Mouse (Mus musculus) kidney, adult 18-20 months (tissue): ENCODE data around the gene Prdx5.

ENCODE experiments used
- DNase-seq: peaks from one replicate; pipeline ENCODE4 v3.0.0; 2021

Gene Prdx5

GRCm38 (mm10) chr19:6909507-6910289 lies at the start of gene Prdx5, which contains the start of gene Trmt112:
Gene Prdx5 (minus strand): TSS chr19:6910106.
Gene Trmt112 (plus strand): TSS chr19:6909698.
- peak; percentile 91 for DNase-seq

- no peak for DNase-seq
Observed at GRCm38 (mm10) chr19:6956461-6956860, 46.6 kb upstream of the Prdx5 start.

- no peak for DNase-seq
Observed at GRCm38 (mm10) chr19:6955424-6955823, 45.5 kb upstream of the Prdx5 start.

GRCm38 (mm10) chr19:6954046-6954445 lies 44.1 kb upstream of the Prdx5 start:
- DNase-seq, result peak; percentile 74

- peak; percentile 63 for DNase-seq
Observed at GRCm38 (mm10) chr19:6952712-6953037, 42.8 kb upstream of the Prdx5 start.

GRCm38 (mm10) chr19:6951994-6952711 lies 42.2 kb upstream of the Prdx5 start:
- peak; percentile 88 for DNase-seq

GRCm38 (mm10) chr19:6951381-6951968 lies 41.6 kb upstream of the Prdx5 start:
- peak; percentile 95 for DNase-seq

- DNase-seq, result peak; percentile 73
Observed at GRCm38 (mm10) chr19:6950613-6951153, 40.8 kb upstream of the Prdx5 start.

GRCm38 (mm10) chr19:6949951-6950350 lies 40.0 kb upstream of the Prdx5 start:
- DNase-seq, result no peak

GRCm38 (mm10) chr19:6949532-6949931 lies 39.6 kb upstream of the Prdx5 start:
- DNase-seq, result no peak

- no peak for DNase-seq
Observed at GRCm38 (mm10) chr19:6948186-6948585, 38.3 kb upstream of the Prdx5 start.

GRCm38 (mm10) chr19:6947742-6948141 lies 37.8 kb upstream of the Prdx5 start:
- DNase-seq, result no peak

GRCm38 (mm10) chr19:6943709-6944108 lies 33.8 kb upstream of the Prdx5 start:
- DNase-seq, result no peak

GRCm38 (mm10) chr19:6942764-6943163 lies 32.9 kb upstream of the Prdx5 start:
- DNase-seq, result no peak

GRCm38 (mm10) chr19:6942249-6942691 lies 32.4 kb upstream of the Prdx5 start, which contains the start of gene Gpr137:
Gene Gpr137 (minus strand): TSS chr19:6942480.
- peak; percentile 96 for DNase-seq

GRCm38 (mm10) chr19:6941372-6942248 lies 31.7 kb upstream of the Prdx5 start, which contains the start of gene Bad:
Gene Bad (plus strand): TSS chr19:6941861.
- DNase-seq, result peak; percentile 97

- DNase-seq, result no peak
Observed at GRCm38 (mm10) chr19:6940396-6941351, 30.8 kb upstream of the Prdx5 start.

GRCm38 (mm10) chr19:6939106-6940002 lies 29.4 kb upstream of the Prdx5 start:
- DNase-seq, result no peak

GRCm38 (mm10) chr19:6937541-6938465 lies 27.9 kb upstream of the Prdx5 start:
- DNase-seq, result no peak
